Mouse (Mus musculus) liver, adult 2 months (tissue): Measurements from ENCODE around the gene Tmem164. TPM values are rescaled to one million over a fixed set of nuclear protein-coding genes. Genes with fewer than 3 reads are reported as not detected.

Source experiments
- DNase-seq: peaks from one replicate; pipeline ENCODE4 v3.0.0-alpha.2; 2011; ENCODE audit warnings: low read depth, low spot score; ENCODE audit errors: extremely low read depth
- H3K27ac ChIP-seq: fragments of 200-500 bp; replicated peaks from 2 replicates; pipeline ENCODE4 v1.5.1; 2012; ENCODE audit warnings: low read depth, mild to moderate bottlenecking, control low read depth, inconsistent platforms, low read length; ENCODE audit not compliant: insufficient read depth
- H3K27me3 ChIP-seq: fragments of 200-500 bp; 2 replicates; pipeline ENCODE4 v1.6.1; 2012; ENCODE audit warnings: mild to moderate bottlenecking, moderate library complexity, low read length, inconsistent platforms; ENCODE audit not compliant: control insufficient read depth, insufficient read depth
- H3K36me3 ChIP-seq: fragments of 200-500 bp; 2 replicates; pipeline ENCODE4 v1.6.1; 2012; ENCODE audit warnings: low read length, inconsistent platforms; ENCODE audit not compliant: control insufficient read depth, insufficient read depth
- H3K4me1 ChIP-seq: fragments of 200-500 bp; 2 replicates; pipeline ENCODE4 v1.6.1; 2011; ENCODE audit warnings: low read length; ENCODE audit not compliant: control insufficient read depth, insufficient read depth
- H3K4me3 ChIP-seq: fragments of 200-500 bp; 2 replicates; pipeline ENCODE4 v1.5.1; 2011; ENCODE audit warnings: low read depth, mild to moderate bottlenecking, control low read depth, low read length, moderate library complexity; ENCODE audit not compliant: insufficient read depth
- H3K79me2 ChIP-seq: fragments of 200-500 bp; 2 replicates; pipeline ENCODE4 v1.6.1; 2012; ENCODE audit warnings: inconsistent platforms, mild to moderate bottlenecking, low read length, moderate library complexity; ENCODE audit not compliant: control insufficient read depth, insufficient read depth
- H3K9ac ChIP-seq: fragments of 200-500 bp; 2 replicates; pipeline ENCODE4 v1.6.1; 2012; ENCODE audit warnings: low read depth, mild to moderate bottlenecking, control low read depth, inconsistent platforms, low read length
- CTCF ChIP-seq: fragments of 200-500 bp; IDR thresholded peaks from 2 replicates; pipeline ENCODE4 v1.5.1; 2011; ENCODE audit warnings: low read depth, low read length, control low read depth
- POLR2A ChIP-seq: fragments of 200-500 bp; IDR thresholded peaks from 2 replicates; pipeline ENCODE4 v1.6.1; 2011; ENCODE audit warnings: low read length, control low read depth; ENCODE audit not compliant: insufficient read depth; ENCODE audit errors: extremely low read depth
- WGBS: fragments of 180-500 bp; shearing (Covaris S2); methylation state at CpG from one replicate; pipeline ENCODE4 v1.1.7; 2018; 5-methylcytosine and 5-hydroxymethylcytosine counted together
- polyA plus RNA-seq: library from polyadenylated mRNA; depleted of rRNA; stranded (reverse); fragments of >200 nt; gene quantifications from 2 replicates; pipeline ENCODE4 v1.2.3, GENCODE M21; 2012
- total RNA-seq: library from RNA; depleted of rRNA; stranded (reverse); fragments of >200 nt; gene quantifications from 2 replicates; pipeline ENCODE4 v1.2.3, GENCODE M21; 2014

Tmem164 gene
- total and polyA plus RNA-seq, 2 experiments: 5.3 to 8.4 TPM

DNA sequence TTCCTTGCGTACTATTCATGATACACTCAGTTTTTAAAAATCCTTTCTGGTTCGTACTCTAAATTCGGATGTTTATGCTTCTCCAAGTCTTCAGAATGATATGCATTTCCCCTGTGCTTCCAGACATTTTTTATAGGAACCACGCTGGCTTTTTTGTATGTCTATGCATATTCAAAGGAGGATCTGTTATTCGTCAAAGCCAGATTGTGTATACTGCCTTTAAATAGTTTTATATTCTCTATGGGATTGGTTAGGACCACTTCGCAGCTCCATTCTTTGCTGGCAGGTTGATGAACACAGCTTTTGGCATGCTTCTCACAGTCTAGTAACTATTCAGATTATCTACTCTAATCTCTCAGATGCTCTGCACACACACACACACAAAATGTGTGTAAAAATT, 79.2 kb downstream of the Tmem164 start:
- Histone ChIP-seq H3K36me3 (peaks cover 2% of the 10 kb centered on the region; the same call in 1 of the 2 replicates), H3K27me3 (no peaks in the 10 kb centered on the region), H3K4me3 (no peak overlapping the region), H3K27ac (no peak overlapping the region), H3K79me2 (no peaks in the 10 kb centered on the region), H3K4me1 (no peaks in the 10 kb centered on the region), H3K9ac (no peak overlapping the region)
- no peak for DNase-seq
- 98% methylated on average over 6 of the region's 6 CpGs for WGBS
- no peak for TF ChIP-seq CTCF

DNA sequence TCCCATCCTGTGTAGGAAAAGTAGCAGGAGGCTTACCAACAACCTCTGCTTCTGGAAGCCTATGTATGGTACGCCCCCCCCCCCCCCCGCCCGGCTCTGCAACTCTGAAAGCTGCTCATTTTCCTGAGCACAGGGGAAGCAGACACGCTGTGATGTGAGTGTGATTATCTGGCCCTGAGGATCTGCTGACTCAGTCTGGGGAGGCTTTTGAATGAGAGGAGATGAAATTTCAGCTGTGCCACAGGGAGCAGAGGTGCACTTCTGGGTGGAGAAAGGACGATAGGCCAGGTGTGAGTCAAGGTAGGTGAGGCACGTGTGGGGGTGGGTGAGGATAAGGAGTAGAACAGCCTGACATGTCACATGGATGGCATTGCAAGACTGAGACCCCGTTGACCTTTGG, 82.1 kb downstream of the Tmem164 start:
- Histone ChIP-seq H3K4me1 (no peaks in the 10 kb centered on the region), H3K4me3 (no peak overlapping the region), H3K9ac (no peak overlapping the region), H3K79me2 (no peaks in the 10 kb centered on the region), H3K27me3 (no peaks in the 10 kb centered on the region), H3K27ac (no peak overlapping the region), H3K36me3 (peaks cover 2% of the 10 kb centered on the region; the same call in 1 of the 2 replicates)
- TF ChIP-seq CTCF (no peak), POLR2A (no peak)
- DNase-seq: no peak
- 89% methylated on average over 7 of the region's 7 CpGs for WGBS

DNA sequence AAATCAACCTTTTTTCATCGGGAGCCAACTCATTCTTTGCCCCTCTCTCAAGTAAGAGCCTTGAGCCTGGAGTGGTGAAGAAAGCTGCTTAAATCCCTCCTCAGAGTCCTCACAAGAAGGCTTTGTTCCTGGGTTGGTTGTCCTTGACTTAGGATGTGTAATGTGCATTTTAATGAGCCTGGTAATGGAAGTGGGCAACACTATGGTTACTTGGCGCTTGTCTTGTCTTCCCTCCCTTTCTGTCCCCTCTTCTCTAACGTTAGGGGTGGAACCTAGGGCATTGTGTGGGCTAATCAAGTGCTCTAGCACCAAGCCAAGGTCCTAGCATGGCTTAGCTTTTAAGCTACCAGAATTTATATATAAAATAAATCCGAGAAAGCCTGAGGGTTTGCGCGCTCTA, 88.5 kb downstream of the Tmem164 start:
- no peaks in the 10 kb centered on the region for H3K27me3 ChIP-seq
- no peak overlapping the region for H3K4me3 ChIP-seq
- H3K36me3 ChIP-seq: no peaks in the 10 kb centered on the region
- no peak for DNase-seq
- no peak overlapping the region for H3K27ac ChIP-seq
- no peaks in the 10 kb centered on the region for H3K4me1 ChIP-seq
- TF ChIP-seq CTCF: no peak
- no peak for TF ChIP-seq POLR2A
- no peak overlapping the region for H3K9ac ChIP-seq
- no peaks in the 10 kb centered on the region for H3K79me2 ChIP-seq
- 95% methylated on average over 6 of the region's 6 CpGs for WGBS

DNA sequence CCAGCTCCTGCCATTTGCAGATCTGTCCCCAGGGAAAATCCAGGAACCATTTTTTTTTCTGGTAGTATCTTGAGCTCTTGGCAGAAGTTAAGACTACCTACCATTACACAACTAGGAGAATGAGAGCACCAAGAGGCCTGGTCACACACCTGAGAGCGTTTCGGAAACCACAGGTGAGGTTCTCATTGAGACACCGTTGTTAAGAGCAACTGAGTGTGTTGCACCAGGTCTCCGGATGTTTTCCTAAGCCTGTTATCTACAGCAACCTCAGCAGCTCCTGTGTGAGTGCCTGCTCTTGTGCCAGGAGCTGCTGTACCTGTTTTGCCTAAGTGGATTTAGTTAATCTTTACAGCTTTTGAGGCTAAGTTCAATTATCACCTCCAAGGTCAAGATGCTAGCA, 92.5 kb downstream of the Tmem164 start:
- H3K79me2 ChIP-seq: no peaks in the 10 kb centered on the region
- no peak for DNase-seq
- H3K27me3 ChIP-seq: no peaks in the 10 kb centered on the region
- no peak overlapping the region for H3K27ac ChIP-seq
- no peak for TF ChIP-seq POLR2A
- no peaks in the 10 kb centered on the region for H3K36me3 ChIP-seq
- no peaks in the 10 kb centered on the region for H3K4me1 ChIP-seq
- H3K9ac ChIP-seq: no peak overlapping the region
- H3K4me3 ChIP-seq: no peak overlapping the region
- WGBS: 64% methylated on average over 4 of the region's 4 CpGs

DNA sequence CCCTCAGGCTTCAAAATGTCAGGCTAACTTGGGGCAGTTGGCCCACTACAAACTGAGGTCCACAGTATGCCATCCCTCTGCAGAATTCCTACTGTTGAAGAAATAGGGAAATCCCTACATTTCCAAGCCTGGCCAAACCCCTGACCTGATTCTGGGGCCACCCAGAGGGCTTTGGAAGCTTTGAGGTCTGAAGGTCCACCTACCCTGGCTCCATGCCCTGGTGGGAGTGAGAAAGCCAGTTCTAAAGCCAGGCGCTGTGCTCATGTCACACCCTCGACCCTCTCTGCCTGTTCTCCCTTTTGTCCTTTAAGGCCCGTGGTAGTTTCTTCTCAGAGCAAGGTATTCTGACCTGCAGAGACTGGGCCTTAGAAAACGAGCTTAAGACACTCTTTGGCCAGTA, 94.9 kb downstream of the Tmem164 start:
- WGBS: 74% methylated on average over 4 of the region's 4 CpGs
- DNase-seq: no peak
- H3K4me1 ChIP-seq: no peaks in the 10 kb centered on the region
- no peak for TF ChIP-seq POLR2A
- no peak for TF ChIP-seq CTCF
- H3K79me2 ChIP-seq: no peaks in the 10 kb centered on the region
- H3K36me3 ChIP-seq: no peaks in the 10 kb centered on the region
- no peak overlapping the region for H3K27ac ChIP-seq
- H3K27me3 ChIP-seq: no peaks in the 10 kb centered on the region
- H3K9ac ChIP-seq: no peak overlapping the region
- H3K4me3 ChIP-seq: no peak overlapping the region

DNA sequence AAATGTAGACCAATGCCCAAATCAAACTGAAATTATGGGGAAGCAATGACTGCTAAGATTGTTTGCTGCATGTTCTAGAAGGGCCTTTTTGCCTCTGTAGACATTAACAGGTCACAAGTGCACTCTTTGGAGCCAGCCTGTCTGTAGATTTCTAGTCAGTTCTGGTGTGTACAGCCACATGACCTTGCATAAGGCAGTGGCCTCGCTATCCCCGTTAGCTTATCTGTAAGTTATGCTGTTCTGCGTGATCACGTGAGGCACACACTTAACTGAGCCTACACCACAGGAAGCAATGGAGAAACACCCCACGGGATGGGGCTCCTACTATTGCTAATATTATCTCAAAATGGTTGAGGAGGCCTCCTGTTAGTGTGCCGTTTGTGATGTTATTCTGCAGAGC, 97.4 kb downstream of the Tmem164 start:
- no peak overlapping the region for H3K4me3 ChIP-seq
- H3K79me2 ChIP-seq: no peaks in the 10 kb centered on the region
- TF ChIP-seq POLR2A: no peak
- no peak for TF ChIP-seq CTCF
- H3K36me3 ChIP-seq: no peaks in the 10 kb centered on the region
- WGBS: 35% methylated on average over 6 of the region's 6 CpGs
- H3K4me1 ChIP-seq: no peaks in the 10 kb centered on the region
- peak; percentile 10 for DNase-seq
- no peaks in the 10 kb centered on the region for H3K27me3 ChIP-seq
- H3K27ac ChIP-seq: no peak overlapping the region
- no peak overlapping the region for H3K9ac ChIP-seq
